Mouse (Mus musculus) cerebellum, adult 18-20 months (tissue): ENCODE data around the gene Zbtb45.
A peak's percentile ranks its signal among the peaks of the same experiment; 100 is the strongest.

Source experiments
- DNase-seq, 2 experiments: peaks; one replicate each; pipeline ENCODE4 v3.0.0; 2021

Zbtb45 gene

GRCm38 (mm10) chr7:13033451-13034147 is 23.8 kb upstream of the Zbtb45 start:
- peak in 1 of 2 experiments; percentile 28 for DNase-seq

GRCm38 (mm10) chr7:13032541-13032940 is 22.7 kb upstream of the Zbtb45 start:
- DNase-seq, result peak in 1 of 2 experiments; percentile 11

- no peak for DNase-seq
These were observed 22.1 kb upstream of the Zbtb45 start for GRCm38 (mm10) chr7:13031983-13032382.

GRCm38 (mm10) chr7:13031069-13031468 is 21.2 kb upstream of the Zbtb45 start:
- peak in 1 of 2 experiments; percentile 14 for DNase-seq

GRCm38 (mm10) chr7:13028986-13029385 is 19.2 kb upstream of the Zbtb45 start:
- DNase-seq, result no peak

- DNase-seq, result peak in 1 of 2 experiments; percentile 13
These were observed 15.8 kb upstream of the Zbtb45 start for GRCm38 (mm10) chr7:13025511-13026112.

GRCm38 (mm10) chr7:13024805-13025204 is 15.0 kb upstream of the Zbtb45 start:
- DNase-seq, result peak; percentile 79 to 84

GRCm38 (mm10) chr7:13023928-13024731 is 14.3 kb upstream of the Zbtb45 start:
- DNase-seq, result peak; percentile 89 to 98

GRCm38 (mm10) chr7:13022773-13023535 is 13.1 kb upstream of the Zbtb45 start:
- DNase-seq, result peak; percentile 53 to 59

- DNase-seq, result no peak
These were observed 5.4 kb upstream of the Zbtb45 start for GRCm38 (mm10) chr7:13015217-13015616.

- no peak for DNase-seq
These were observed 4.5 kb upstream of the Zbtb45 start for GRCm38 (mm10) chr7:13014275-13014839.

- no peak for DNase-seq
These were observed 3.8 kb upstream of the Zbtb45 start for GRCm38 (mm10) chr7:13013671-13014070.

GRCm38 (mm10) chr7:13009143-13010004 is 460 bp downstream of the Zbtb45 start:
- DNase-seq, result peak; percentile 89 to 92

GRCm38 (mm10) chr7:13007341-13008092 is 2.3 kb downstream of the Zbtb45 start:
- peak in 1 of 2 experiments; percentile 39 for DNase-seq

- peak in 1 of 2 experiments; percentile 11 for DNase-seq
These were observed 3.3 kb downstream of the Zbtb45 start for GRCm38 (mm10) chr7:13006531-13006930.

- peak; percentile 46 for DNase-seq
These were observed 3.8 kb downstream of the Zbtb45 start for GRCm38 (mm10) chr7:13006011-13006410.

GRCm38 (mm10) chr7:13003380-13003779 is 6.5 kb downstream of the Zbtb45 start:
- no peak for DNase-seq

GRCm38 (mm10) chr7:13001584-13001983 is 8.2 kb downstream of the Zbtb45 start:
- no peak for DNase-seq

- no peak for DNase-seq
These were observed 11.0 kb downstream of the Zbtb45 start, which contains the start of gene Trim28 for GRCm38 (mm10) chr7:12998851-12999250. Gene Trim28, plus strand, starts transcription at chr7:12999114.

GRCm38 (mm10) chr7:12998053-12998452 is 11.8 kb downstream of the Zbtb45 start, which contains the start of gene Slc27a5:
Gene Slc27a5, minus strand, starts transcription at chr7:12998192.
- no peak for DNase-seq
